Mouse (Mus musculus) urinary bladder, postnatal 36 days (tissue): Measurements from ENCODE around the gene Ccn6.
"Not testable (repeated sequence)": the region's sequence is repeated elsewhere in the genome, so short reads cannot be mapped to it uniquely, and the experiment has no call there.

Experiments used
- DNase-seq, 2 experiments: peaks; one replicate each; pipeline ENCODE4 v3.0.0; 2022; ENCODE audit warnings: low spot score in 2 of 2, mixed read lengths in 1 of 2

The Ccn6 gene

DNA sequence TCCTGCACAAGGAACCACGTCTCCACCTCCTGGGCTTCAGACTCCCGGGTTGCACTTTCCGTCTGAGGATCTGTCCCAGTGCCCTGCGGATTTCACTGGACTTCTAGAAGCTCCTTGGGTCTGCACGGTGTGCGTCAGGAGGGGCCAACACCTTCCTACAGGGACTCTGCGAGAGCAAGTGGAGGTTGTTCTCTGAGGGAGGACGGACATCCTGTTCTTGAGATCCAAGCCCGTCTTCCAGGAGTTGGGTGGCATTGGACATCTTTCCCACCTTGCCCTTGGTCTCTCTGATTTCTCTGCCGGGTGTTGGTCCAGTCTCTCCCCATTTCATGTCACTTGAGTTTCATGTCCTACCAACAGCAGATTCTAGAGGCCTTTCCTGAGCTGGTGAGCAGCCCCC, at the start of gene Ccn6:
Gene Ccn6 (minus strand): TSS at position 101 of the 400 bp plus-strand sequence.
- DNase-seq: no peak

DNA sequence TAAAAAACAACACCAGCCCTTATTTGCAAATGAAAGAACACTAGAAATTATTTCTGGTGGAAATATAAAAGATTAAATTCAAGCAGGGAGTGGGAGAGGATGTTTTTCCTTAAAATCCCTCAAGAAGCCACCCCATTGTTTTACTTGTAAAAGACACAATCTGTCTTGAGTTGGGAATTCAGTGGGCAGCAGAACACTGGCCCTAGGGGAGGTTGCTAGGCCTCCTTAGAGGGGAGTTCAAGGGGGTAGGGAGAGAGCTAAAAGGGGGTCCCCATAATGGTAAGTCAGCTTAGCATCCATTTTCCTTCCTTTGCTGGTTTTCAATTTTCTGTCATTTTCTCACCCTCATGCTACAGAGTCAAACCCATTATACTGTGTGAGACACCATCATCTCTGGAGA, 46.4 kb upstream of the Ccn6 start:
- DNase-seq: no peak

DNA sequence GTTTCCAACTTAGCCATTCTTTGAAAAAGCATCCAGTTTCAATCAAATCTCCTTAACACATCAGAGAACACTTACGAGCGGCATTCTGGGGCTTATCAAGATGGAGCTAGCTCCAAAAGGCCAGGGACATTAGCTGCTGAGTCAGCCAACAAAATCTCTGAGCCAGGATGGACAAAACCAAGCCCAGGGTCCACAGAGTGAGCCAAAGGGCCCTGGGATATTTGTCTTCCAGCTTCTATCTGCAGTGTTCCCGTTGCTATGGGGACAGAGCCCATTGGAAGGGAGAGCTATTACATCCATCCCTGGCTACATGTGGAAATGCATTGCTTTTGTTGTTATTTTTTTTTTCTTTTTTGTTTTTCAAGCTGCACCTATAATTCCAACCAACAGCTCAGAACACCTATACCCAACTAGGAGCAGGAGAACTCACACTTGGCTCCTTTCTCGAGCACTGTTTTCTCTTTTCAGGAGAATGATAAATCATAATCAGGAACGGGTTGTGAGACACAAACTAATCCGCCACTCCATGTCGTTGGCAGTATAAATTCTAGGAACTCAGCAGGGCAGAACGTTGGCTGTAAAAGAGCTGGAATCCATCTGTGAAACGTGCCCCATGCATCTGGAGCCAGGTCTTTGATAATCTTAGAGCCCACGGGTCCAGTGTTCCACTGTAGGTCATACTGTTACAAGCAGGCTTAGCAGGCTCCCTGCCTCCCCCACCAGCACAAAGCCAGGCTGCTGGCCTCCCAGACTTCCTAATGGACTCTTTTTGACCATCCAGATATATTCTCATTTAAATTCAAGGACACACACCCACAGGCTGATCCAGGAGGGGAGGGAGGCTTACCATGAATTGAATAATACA, 45.8 kb upstream of the Ccn6 start:
- DNase-seq: peak; percentile 13 to 56

DNA sequence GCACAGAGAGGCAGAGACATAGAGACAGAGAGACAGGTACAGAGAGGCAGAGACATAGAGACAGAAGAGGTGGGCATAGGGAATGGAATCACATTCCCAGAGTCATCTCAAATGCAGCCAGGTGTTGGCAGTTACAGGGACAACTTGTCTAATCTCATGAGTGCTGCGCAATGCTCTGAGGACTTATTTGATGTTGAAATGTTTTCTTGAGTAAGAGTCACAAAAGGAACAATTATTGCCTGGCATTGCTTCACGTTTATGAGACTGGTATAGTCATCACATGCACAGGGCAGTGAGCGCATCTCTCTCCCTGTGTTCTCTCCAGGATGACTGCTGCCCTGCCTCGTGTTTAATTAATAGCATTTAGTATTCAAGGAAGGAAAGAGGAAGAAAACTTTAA, 45.1 kb upstream of the Ccn6 start:
- DNase-seq: no peak

DNA sequence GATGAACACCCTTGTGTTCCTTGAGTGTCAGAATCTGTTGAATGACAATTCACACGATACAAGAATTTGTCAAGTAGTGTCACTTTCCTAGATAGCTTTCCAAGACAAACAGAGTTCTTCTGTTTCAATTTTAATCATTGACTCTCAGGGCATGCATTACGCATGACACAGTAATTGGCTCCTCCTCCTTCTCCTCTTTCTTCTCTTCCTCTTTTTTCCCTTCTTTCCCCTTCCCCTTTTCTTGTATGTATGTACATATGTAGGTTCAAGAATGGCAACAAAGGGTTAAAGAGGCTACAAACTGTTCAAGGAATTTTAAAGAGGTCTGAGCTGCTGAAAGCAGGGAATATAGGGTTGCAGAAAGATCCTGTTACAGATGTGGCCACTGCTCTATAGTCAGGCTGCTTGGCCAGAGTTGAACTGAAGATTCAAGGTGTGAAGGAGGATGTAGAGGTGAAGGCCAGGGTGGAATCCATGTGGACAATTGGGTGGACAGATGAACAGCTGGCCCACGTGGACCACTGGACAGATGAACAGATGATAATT, 43.8 kb upstream of the Ccn6 start:
- DNase-seq: no peak

DNA sequence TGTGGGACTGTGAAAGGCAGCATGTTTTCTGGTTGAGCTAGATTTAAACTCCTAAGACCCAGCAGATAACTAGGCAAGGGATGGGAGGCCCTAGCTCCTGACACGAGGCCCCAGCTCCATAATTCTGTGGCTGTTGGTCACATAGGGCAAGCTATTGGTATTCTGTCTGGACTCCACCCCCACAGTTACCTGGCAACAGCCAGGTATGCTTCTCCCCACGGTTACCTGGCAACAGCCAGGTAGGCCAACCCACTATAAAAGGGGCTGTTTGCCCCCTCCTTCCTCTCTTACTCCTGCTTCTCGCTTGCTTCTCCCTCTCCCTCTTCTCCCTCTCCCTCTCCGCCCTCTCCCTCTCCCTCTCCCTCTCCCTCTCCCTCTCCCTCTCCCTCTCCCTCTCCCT, 38.9 kb upstream of the Ccn6 start:
- DNase-seq: no peak

DNA sequence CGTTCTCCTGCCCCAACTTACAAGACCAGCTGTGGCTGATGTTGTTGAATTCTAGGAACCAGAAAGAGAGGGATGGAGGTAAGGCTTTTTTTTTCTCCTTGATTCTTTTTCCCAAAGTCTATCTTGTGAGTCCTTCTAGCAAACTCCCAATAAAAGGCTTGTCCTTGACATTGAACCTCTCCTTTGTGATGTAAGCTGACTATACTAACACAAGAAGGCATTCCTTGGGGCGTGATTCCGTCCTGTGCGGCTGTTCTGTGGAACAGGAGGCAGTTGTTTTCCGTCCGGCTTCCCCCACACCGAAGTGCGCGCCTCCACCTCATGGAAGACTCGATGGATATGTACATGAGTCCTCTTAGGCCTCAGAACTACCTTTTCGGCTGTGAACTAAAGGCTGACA, 34.6 kb upstream of the Ccn6 start:
- not testable (repeated sequence) for DNase-seq

DNA sequence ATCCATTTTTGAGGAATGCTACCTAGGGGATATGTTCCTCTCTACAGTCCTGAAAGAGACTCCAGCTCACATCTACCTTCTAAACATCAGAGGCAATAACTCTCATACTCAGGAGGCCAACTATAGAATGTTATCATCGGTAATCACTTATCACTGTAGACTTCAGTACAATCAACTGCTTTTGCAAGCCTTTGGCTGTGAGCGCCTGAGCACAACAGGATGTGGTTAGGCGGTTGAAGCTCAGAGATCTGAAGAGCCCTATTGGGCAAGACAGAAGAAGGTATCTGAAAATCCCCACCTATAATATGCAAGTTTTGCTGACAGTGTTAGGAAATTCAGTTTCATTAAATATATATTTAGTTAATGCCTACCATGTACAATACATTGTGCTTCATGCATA, 29.1 kb upstream of the Ccn6 start:
- no peak for DNase-seq

DNA sequence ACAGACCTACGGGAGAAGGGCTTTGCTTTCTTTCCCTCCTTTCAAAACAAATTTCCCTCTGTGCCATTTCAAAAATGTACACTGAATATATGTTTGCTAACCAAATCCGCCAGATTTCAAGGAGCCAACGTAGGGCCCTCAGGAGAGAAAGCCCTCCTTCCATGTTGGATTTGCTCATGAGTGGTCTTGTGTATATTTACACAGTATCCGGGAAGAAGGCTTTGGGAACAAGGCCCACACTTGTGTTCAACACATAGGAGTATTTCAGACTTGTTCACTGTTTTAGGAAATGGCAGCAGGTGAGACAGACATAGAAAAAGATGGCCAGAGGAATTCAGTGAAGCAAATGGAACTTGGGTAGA, 21.9 kb upstream of the Ccn6 start:
- no peak for DNase-seq

DNA sequence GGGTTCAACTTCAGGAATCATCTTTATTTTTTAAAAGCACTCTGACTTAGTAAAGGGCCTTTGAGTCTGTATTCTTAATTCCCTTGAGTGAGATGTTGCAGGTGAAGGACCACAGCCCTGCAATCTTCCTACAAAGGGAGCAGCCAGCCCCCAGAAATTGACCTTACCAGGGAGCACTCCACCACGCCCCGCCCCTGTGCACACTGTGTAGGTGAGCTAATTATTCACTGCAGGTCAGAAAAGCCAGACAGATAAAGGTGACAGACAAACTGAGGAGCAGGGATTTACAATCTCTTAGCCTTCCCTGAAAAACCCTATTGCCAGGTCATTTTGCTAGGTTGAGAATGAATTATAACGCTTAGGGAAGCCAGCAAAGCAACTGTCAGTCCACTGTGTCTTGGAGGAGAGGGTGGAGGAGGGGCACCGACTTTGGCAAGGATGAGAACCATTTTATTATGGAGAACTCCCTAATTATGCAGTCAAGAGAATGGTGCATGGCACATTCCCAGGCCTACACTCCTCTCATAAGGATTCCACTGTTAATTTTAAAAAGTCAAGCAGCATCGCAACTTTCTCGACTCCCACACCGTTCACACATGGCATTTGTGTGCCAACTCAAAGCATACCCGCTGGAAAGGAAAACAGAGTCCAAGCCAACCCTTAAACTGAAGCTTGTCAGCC, 21.4 kb upstream of the Ccn6 start:
- DNase-seq: no peak

DNA sequence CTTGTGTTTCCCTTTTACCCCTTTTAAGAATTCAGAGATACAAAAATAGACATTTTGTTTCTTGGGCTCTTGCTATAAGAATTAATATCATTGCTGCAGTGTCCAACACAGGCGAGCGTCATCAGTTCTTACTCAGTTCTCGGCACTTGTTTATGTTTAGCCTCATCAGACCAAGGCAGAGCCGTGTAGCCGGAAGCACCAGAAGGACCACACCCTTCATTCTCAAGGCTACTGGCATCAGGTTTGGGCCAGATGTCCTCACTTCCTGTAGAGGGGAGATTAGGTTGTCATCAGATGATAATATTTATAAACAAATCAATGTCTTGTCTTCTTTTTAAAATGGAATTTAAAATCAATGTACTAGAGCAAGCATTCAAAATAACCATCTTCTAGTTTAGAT, 13.4 kb upstream of the Ccn6 start:
- DNase-seq: no peak

DNA sequence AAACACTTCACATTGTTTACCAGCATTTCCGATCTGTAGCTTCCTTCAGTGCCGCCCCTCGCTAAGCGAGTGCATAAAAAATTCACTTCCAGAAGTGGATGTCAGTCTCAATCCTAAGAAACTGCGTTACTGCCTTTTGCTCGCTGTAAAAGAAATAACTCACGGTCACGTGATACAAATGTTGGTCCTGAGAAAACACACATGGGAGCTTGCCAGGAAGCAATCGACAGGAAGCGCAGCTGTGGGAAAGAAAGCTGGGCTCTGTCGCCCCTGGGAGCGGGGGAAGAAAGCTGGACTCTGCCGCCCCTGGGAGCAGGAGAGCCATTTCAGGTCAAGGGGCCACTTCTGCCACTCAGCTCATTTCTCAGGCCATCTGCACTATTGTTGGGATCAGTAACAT, 9.5 kb upstream of the Ccn6 start:
- DNase-seq: no peak

DNA sequence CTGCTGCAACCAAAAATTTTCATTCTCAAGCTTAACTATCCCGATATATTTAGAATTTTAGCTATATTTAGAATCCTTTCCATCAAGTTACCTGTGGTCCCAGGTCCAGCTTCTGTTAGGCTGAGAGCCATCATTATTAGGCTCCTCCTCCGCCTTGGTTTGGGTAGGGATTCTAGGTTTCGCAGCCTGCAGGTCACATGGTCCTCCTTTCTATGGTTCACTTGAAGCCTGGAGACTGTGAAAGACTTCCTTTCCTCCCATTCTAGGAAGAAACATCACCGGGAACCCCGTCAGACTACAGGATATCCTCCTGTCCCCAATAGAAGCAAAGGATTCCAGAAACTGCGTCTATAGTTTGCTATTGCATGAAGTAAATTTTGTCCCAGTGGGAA, 8.9 kb upstream of the Ccn6 start:
- DNase-seq: no peak

DNA sequence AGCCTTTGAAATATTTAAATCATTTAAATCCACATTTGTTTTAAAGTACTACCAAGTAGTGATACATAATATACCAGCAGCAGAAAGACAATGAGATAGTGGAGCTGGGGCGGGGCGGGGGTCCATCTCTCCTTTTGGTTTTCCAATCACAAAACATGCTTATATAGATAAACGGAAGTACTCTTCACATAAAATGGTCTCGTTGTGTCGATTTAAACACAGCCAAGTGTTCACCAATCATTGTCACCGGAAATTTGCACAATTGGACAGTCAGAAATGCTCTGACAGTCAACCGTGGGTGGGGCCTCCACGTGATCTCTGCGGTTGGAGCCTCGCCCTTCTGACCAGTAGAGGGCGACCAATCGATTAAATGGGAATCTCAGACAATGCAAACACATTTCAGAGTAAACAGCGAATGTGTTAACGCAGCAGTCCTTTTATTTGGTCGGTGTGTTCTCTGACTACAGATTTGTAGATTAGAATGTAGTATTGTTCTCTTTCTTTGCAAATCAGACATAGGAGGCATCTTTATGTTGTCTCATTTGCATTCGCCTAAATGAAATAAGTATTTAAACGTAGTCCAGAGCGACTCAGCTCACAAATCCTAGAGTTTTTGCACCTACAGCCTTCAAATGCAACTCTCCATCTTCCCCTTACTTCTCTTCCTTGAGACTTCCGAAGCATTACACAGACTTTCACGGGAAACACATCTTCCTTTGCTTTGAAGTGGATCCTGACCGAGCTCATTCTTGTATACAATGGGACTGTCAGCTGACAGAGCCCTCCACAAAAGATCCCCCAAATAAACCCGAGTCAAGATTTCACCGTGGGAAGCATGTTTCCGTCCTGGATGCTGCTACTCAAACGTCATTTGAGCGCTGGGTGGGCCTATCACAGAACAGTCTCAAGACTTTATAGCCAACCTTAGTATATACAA, 8.3 kb upstream of the Ccn6 start:
- DNase-seq: peak; percentile 76 to 88

DNA sequence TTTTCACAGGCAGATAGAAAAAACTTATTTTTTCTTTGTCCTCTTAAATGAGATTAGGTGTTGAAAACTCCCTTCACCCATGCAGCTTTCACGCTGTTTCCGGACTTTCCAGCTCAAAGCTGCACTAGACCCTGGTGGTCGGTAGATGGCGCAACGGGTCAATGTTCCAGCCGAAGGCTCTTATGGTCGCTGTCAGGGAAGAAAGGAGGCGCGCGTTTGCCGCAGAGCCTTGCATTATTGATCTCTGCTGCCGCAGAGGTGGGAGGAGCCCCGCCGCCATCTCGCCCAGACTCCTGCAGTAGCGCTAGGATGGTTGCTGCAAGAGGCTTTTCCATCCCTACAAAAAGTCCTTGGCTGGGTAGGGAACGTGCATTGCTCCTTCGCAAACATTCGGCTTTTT, 7.5 kb upstream of the Ccn6 start:
- peak; percentile 85 to 89 for DNase-seq

DNA sequence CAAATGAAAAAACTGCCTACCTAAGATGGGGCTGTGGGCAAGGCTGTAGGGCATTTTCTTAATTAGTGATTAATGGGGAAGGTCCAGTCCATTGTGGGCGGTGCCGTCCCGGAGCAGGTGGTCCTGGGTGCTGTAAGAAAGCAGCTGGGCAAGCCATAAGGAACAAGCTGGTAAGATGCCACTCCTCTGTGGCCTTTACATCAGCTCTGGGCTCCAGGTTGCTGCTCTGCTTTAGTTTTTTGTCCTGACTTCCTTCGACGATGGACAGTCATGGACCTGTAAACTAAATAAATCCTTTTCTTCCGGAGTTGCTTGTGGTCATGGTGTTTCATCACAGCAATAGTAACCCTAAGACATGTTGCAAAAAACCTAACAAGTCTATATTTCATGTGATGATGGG, 7.1 kb upstream of the Ccn6 start:
- no peak for DNase-seq

DNA sequence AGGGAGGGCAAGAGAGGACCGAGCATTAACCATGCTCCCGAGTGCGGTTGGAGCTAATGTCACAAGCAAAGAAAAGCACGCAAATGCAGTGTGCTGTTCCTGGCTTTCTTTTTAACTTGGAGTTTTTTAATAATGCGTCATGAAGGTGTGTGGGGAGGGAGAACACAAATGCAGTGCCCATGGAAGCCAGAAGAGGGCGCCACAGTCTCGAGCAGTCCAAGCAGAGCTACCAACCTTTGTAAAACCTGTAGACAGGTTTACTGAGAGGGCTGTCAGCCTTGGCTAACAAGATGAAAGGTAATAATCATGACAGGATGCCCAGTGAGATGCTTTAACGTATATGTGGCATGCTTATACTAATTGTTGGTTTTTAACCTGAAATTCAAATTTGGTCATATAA, 6.6 kb upstream of the Ccn6 start:
- DNase-seq: peak; percentile 46 to 67

DNA sequence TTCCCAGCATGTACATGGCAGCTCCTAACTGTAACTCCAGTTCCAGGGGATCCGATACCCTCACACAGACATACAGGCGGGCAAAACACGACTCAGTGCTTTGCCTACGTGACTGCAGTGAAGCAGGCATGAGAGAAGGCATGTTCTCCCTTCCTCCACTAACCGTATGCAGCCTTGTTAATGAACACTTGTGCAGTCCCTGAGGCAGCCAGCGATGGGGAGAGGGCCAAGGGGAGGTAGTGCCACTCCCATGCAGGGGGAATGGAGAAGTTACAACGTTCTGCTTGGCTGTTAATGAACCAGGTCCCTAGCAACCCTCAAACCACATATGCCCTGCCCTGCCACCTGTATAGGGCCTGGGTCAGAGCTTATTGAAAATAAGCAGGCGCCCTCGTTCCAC, 6.0 kb upstream of the Ccn6 start:
- DNase-seq: no peak

DNA sequence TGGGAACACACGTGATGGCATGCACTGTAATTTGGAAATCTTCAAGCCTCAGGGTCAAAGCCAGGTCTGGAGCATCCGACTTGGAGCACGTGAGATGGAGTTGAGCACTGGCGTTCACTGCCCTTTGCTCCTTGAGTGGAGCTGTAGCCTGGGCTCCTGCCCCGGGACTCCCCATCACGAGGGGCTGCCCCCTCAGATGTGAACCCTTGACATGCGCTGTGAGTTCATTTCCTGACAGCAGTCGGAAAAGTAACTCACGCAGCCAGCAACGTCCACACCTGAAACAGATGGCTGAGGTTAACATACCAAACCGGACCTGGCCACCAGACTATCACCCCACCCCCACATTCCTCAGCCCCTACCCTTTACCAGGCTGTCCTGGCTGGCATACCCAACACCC, 4.0 kb upstream of the Ccn6 start:
- DNase-seq: no peak

DNA sequence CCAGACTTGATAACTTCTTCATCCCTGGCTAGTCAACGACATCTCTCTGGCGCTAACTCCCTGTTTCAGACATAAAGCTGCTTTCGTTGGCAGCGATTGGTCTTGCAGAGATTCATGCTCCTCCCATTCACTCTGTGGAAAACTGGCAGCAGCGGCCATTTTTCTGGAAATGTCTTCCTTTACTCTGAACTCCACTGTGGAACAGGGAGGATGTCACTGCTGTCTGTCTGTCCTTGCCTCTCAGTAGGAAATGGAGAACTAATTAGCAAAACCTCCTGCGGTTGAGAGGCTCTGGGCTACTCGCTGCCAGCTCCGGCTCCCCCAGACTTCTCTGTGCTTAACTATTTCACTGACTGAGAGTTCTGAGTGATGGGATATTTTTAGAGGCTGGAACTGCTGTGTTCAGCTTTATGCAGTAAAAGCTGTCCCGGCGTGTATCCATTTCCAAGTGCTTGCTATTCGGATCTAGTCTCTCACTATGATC, 2.1 kb upstream of the Ccn6 start:
- peak in 1 of 2 experiments; percentile 12 for DNase-seq

DNA sequence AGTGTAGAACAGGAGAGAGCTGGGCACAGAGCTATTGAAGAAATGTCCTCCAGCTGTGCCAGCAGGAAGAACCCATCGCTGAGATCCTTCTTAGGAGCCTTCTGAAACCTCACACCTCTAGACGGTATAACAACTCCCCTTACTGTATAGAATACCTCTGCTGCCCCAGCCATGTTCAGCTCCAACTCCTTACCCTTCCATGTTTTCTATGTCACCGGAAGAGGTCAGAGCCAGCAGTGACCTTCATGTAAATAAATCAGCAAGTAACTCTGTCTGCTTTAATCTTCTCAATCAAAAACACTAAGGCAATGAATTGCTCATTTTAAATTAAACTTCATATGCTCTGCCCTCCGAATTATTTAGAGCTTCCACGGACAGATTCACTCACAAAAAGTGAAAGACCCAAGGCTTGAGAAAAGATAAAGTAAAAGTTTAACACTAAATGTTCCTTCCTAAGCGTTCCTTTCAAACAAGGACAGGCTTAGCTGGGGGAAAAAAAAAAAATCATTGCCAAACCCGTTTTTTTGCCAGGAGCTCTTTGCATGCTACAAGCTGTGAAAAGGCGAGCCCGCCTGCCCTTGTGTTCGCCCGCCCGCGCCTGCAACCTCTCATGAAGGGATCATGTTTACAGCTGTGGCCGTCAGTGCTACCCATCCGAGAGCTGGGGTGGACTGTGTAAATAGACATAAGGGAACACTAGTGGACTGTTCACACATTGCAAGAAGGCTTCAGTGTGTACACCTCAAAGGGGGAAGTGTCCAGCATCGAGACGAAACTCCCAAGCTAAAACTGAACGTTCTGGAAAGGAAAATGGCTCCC, 719 bp downstream of the Ccn6 start:
- no peak for DNase-seq
